Mouse (Mus musculus) megakaryocyte progenitor cell, adult 5-6 weeks (primary cell): ENCODE results near the gene Wdfy3. TPM values are rescaled to one million over a fixed set of nuclear protein-coding genes. Genes with fewer than 3 reads are reported as not detected.
"Not testable (repeated sequence)": the region's sequence is repeated elsewhere in the genome, so short reads cannot be mapped to it uniquely, and the experiment has no call there.

Experiments
- ATAC-seq: replicated peaks from 2 replicates; pipeline ENCODE4 v1.8.0; 2016; ENCODE audit warnings: mild to moderate bottlenecking, moderate TSS enrichment, inconsistent platforms; ENCODE audit not compliant: poor library complexity
- total RNA-seq, 2 experiments: library from RNA; stranded (forward) in 1 of 2; stranded (reverse) in 1 of 2; fragments of 157-497, 149-512 nt in 1 of 2; fragments of 200-1000 nt in 1 of 2; gene quantifications; 2 replicates each; pipeline versions ENCODE4 v1.2.3 to v1.2.4; 2015 to 2017

Gene Wdfy3
- total RNA-seq, 2 experiments from 2014 or later: 5.4 to 9.5 TPM

DNA sequence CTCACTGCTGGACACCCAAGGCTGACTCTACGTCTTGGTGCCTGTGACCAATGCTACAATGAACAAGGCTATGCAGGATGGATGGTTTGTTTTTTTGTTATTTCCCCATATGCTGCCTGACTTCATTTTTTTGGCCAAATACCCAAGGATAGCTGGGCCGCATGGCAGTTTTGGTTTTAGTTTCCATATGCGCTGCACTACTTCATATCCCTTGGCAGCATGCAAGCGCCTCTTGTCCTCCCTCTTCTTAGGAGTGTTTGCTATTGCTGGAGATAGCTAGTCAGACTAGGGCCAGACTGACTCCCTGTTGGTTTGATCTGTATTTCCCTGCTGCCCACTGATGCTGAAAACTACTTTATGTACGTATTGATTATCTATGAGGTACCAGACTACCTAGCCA is 229.2 kb downstream of the Wdfy3 start:
- ATAC-seq: no peak

- ATAC-seq: not testable (repeated sequence)
These were observed 232.1 kb downstream of the Wdfy3 start for GRCm38 (mm10) chr5:101837605-101838004.

DNA sequence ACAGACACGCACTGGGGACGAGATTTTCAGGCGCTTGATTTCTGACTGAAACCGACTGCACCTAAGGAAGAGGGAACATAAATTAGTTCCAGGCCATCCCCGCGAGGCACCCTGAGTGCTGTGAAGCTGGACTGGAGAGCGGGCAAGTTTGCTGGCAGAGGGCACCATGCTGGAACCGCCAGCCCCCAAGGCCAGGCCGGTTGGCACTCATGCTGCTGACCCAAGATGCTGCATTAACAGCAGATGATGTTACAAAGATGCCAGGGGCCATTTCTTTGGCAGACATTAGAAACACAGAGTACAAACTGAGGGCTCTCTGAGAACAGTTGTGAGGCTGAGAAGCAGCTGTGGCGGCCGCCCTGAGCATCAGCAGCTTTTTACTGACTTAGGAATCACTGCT is 233.5 kb downstream of the Wdfy3 start:
- ATAC-seq: no peak

GRCm38 (mm10) chr5:101833875-101834274 is 235.8 kb downstream of the Wdfy3 start:
- peak; percentile 80 for ATAC-seq

DNA sequence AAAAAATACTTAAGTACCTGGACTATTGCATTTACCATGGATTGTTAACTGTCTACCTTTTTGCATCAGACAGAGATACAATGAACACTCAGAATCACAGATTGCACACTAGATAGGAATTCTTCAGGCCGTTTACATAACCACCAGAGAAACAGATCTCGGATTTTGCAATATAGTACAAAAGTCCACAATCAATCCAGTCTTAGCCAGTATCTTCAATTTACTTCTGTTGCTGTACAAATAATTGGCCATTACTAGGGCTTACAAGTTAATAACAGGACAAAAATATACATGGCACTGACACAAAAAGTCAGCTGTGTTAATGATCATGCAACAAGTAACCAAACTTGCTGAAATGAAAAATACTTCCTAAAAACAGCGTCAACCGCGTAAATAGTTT is 236.7 kb downstream of the Wdfy3 start:
- no peak for ATAC-seq

DNA sequence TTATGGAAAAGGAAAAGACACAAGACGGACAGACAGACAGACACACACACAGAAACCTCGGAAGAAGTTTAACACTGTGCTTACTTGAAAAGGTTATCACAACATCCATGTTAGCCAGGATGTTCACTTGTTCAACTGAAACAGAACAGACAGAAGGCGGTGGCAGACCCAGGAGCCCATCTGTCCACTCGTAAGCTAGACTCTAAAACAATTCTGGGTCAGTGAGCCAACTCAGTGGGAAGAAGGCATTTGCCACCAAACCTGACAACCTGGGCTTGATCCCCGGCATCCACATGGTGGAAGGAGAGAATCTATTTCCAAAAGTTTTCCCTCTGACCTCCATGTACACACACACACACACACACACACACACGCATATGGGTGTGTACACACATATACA is 237.7 kb downstream of the Wdfy3 start:
- no peak for ATAC-seq

DNA sequence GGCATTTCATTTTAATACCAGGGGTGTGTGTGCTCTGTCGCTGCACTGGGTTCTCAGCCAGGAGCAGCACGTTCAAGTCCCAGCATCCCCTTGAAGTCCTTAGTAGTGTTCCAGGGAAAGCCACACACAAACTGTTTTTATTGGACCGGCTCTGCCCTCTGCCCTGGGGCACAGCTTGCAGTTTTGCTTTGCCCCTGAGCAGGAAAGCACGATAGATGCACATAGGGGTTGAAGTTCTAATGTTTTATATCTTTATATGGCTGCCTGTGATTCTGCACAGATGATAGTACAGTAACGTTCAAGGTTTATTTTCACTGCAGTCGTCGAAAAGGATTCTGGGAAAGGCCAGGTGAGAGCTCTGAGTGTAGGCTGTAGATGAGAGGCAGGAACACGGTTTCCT is 239.5 kb downstream of the Wdfy3 start:
- ATAC-seq: no peak

DNA sequence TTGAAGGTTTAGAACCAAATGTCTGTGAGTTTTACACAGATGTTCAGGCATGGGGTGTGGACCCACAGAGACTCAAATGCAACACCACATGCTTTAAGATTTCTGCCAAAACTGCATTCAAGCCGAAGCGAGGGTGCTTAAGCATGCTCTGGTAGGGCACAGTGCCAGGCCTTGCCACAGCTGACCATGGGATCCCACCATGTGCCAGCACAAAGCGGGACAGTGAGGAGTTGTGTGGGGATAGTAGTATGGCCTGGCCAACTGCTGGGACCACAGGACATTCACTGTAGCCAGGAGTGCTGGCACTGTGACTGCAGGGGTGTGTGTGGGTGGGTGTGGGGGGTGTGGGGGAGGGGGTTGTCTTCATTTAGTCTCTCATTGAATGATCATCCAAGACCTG is 240.8 kb downstream of the Wdfy3 start:
- ATAC-seq: no peak

GRCm38 (mm10) chr5:101827477-101827876 is 242.2 kb downstream of the Wdfy3 start:
- ATAC-seq: no peak

- peak; percentile 85 for ATAC-seq
These were observed 243.2 kb downstream of the Wdfy3 start for GRCm38 (mm10) chr5:101826531-101826970.

- ATAC-seq: peak; percentile 28
These were observed 244.4 kb downstream of the Wdfy3 start for GRCm38 (mm10) chr5:101825111-101825911.

GRCm38 (mm10) chr5:101822311-101822670 is 247.4 kb downstream of the Wdfy3 start:
- ATAC-seq: no peak

DNA sequence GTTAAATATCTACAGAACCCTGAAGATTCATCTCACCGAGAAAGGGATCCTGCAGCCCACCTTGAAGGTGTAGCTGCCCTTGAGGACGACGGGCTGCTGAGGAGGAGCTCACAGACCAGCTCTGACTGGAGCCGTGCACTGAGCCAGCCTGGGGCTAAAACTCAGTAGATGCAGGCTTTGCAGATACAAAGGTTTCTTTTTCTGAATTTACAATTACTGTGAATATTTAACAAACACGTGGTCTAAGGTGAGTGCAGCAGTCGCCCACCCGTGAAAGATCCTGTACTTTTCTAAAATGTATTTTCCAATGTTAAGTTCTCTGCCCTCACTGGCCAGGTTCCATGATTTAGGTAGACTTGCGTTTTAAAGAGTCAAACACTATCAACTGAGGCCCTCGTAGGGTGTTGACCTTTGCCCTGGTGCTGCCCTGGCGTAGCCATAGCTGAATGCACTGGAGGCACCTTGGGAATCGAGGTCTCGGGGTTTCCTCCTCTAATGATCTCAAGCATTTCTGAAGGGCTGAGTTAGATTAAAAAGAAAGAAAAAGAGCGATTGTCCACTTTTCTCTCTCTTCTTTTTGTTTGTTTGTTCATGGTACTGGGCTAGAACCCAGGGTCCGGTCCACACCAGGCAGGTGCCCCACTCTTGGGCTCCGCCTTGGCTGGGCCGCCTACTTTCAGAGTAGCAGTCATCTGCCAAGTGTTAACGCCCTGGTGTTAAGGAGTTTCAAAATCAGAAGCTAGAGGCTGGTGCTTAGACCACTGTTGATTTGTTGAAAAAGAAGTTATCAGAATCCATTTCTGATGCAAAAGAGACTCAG is 248.0 kb downstream of the Wdfy3 start:
- no peak for ATAC-seq

DNA sequence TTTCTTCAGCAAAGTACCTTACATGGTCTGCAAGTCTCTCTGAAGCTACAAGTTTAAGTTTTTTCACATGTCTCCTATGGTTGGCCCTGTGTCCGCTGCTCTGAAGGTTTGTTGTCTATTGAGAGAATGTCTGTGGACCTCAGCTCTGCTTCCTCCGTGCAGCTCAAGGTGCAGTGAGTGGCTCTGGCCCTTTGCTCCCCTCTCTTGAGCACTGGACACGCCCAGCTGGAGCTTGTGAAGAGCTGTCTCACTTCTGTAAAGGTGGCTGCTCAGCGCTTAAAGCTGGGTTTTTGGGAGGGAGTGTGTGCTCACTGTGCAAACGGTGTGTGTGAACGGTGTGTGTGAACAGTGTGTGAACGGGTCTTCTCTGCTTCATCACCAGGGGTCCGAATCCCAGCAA is 248.7 kb downstream of the Wdfy3 start:
- no peak for ATAC-seq

- ATAC-seq: no peak
These were observed 249.9 kb downstream of the Wdfy3 start for GRCm38 (mm10) chr5:101819844-101820243.

GRCm38 (mm10) chr5:101819216-101819615 is 250.5 kb downstream of the Wdfy3 start:
- ATAC-seq: no peak

- peak; percentile 73 for ATAC-seq
These were observed 252.9 kb downstream of the Wdfy3 start for GRCm38 (mm10) chr5:101816822-101817221.

- ATAC-seq: peak; percentile 79
These were observed 258.2 kb downstream of the Wdfy3 start for GRCm38 (mm10) chr5:101811296-101812169.

DNA sequence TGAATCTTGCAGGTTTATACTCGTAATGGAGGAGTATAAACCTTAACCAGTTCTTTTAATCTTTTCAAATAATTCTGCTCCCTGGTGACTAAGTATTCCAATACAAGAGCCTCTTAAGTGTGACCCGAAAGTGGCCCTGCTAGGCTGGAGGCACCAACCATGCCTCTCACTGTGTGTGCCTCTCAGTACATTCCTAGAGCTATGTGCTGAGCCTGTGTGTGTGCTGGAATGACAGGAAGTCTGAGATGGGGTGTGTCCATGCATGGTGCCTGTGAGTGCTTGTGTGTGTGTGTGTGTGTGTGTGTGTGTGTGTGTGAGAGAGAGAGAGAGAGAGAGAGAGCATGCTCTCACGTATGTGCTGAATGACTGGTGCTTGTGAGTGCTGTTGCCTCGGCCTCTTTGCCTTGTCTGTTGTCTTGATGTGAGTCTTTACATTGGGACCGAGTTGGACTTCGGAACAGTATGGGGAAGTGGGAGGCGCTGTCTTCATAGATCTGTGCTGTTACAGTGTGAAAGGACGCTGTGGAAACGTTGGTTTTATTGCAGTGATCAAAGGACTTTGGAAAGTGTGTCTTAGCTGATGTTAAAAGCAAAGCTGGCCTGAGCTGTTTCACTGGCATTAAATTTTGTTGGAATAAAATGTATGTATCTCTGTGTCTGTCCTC is 267.2 kb downstream of the Wdfy3 start:
- ATAC-seq: no peak

DNA sequence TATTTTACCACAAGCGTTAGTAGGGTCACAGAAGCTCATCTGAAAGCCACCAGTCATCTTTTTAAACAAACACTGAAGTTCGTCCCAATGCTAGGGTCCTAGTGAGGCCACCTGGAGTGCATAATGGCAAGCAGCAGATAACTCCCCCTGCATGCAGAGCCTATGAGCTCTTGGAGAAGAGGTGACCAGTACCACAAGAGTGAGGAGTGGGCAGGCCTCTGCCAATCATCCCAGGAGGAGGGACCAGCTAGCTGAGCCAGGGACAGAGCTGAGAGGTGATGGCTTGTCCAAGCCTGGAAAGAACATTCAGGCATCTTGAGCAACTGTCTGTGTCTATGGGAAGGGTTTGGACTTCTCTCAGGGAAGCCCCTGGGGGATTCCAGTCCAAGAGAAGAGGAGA is 267.8 kb downstream of the Wdfy3 start:
- no peak for ATAC-seq

DNA sequence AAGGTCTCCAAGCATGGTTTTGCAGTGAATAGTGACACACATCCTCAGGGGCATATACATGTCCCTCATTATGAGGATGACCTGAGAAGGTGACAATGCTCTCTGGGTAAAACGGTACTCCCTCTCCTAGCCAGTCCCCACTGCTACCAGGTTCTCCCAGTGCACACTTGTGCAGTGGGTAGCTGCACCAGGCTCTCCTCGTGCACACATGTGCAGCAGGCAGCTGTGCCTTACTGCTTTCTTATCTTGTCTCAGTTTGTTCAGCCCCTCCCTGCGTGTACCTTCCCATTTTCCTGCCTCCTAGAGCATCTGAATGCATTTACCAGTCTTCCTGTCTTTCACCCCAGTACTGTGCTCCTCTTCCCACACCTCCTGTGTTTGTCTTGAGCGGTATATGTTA is 277.1 kb downstream of the Wdfy3 start:
- ATAC-seq: no peak
